Mouse (Mus musculus) hindbrain, embryonic 11.5 days (tissue): Measurements from ENCODE around the gene Rasgrf2. TPM values are rescaled to one million over a fixed set of nuclear protein-coding genes. Genes with fewer than 3 reads are reported as not detected.

Experiments
- ATAC-seq: fragments of 200-750 bp; cut with Nextera tagmentation; 2 replicates; pipeline ENCODE4 v1.8.0; 2017; ENCODE audit warnings: mild to moderate bottlenecking, moderate TSS enrichment, moderate library complexity; ENCODE audit not compliant: low FRiP score
- DNase-seq: peaks from one replicate; pipeline ENCODE4 v3.0.0-alpha.2; 2015; ENCODE audit warnings: low spot score
- H3K27ac ChIP-seq: fragments of 300-500 bp; sonication (generic); 2 replicates; pipeline ENCODE4 v1.5.1; 2014; ENCODE audit warnings: mild to moderate bottlenecking, low read depth, low read length
- H3K27me3 ChIP-seq: fragments of 300-500 bp; sonication (generic); 2 replicates; pipeline ENCODE4 v1.6.1; 2014; ENCODE audit warnings: mild to moderate bottlenecking, low read length, moderate library complexity, mixed read lengths; ENCODE audit not compliant: control insufficient read depth, insufficient read depth
- H3K36me3 ChIP-seq: fragments of 300-500 bp; sonication (generic); 2 replicates; pipeline ENCODE4 v1.6.1; 2014; ENCODE audit warnings: mild to moderate bottlenecking, low read length, moderate library complexity, mixed read lengths; ENCODE audit not compliant: control insufficient read depth, insufficient read depth
- H3K4me1 ChIP-seq: fragments of 300-500 bp; sonication (generic); replicated peaks from 2 replicates; pipeline ENCODE4 v1.6.1; 2014; ENCODE audit warnings: low read length, mixed read lengths; ENCODE audit not compliant: control insufficient read depth, insufficient read depth
- H3K4me2 ChIP-seq: fragments of 300-500 bp; sonication (generic); replicated peaks from 2 replicates; pipeline ENCODE4 v1.6.1; 2014; ENCODE audit warnings: mild to moderate bottlenecking, low read depth, low read length
- H3K4me3 ChIP-seq: fragments of 300-500 bp; sonication (generic); 2 replicates; pipeline ENCODE4 v1.5.1; 2014; ENCODE audit warnings: low read depth, low read length
- H3K9ac ChIP-seq: fragments of 300-500 bp; sonication (generic); 2 replicates; pipeline ENCODE4 v1.6.1; 2014; ENCODE audit warnings: low read depth, low read length
- H3K9me3 ChIP-seq: fragments of 300-500 bp; sonication (generic); 2 replicates; pipeline ENCODE4 v1.6.1; 2016; ENCODE audit warnings: low read length; ENCODE audit not compliant: control insufficient read depth
- WGBS: fragments of 180-500 bp; shearing (Covaris S2); extraction: QIAGEN DNeasy Blood & Tissue Kit; methylation state at CpG from one replicate; pipeline ENCODE4 v1.1.7; 2014; 5-methylcytosine and 5-hydroxymethylcytosine counted together
- polyA plus RNA-seq: library from polyadenylated mRNA; unstranded; fragments of >200 nt; fragmentation: Nextera tagmentation; extraction: Ambion mirVana; gene quantifications from 2 replicates; pipeline ENCODE4 v1.2.1, GENCODE M21; 2014

The Rasgrf2 gene
- polyA plus RNA-seq, 1 experiment from 2014 or later: 0.12 TPM

- H3K9ac ChIP-seq: no peak overlapping the region
- no peak overlapping the region for H3K4me3 ChIP-seq
- ATAC-seq (no peak), DNase-seq (no peak)
- no peak overlapping the region for H3K27ac ChIP-seq
- H3K4me1 ChIP-seq: no peaks in the 10 kb centered on the region
- no peaks in the 10 kb centered on the region for H3K36me3 ChIP-seq
- 85% methylated on average over 2 of the region's 2 CpGs for WGBS
- H3K9me3 ChIP-seq: no peaks in the 10 kb centered on the region
- H3K27me3 ChIP-seq: no peaks in the 10 kb centered on the region
- H3K4me2 ChIP-seq: no peak overlapping the region
These were observed 104.8 kb downstream of the Rasgrf2 start for GRCm38 (mm10) chr13:92026651-92027050.

GRCm38 (mm10) chr13:92025124-92025523 lies 106.3 kb downstream of the Rasgrf2 start:
- WGBS: 94% methylated on average over 3 of the region's 3 CpGs
- Histone ChIP-seq H3K4me2 (no peak overlapping the region), H3K9me3 (no peaks in the 10 kb centered on the region), H3K9ac (no peak overlapping the region), H3K4me3 (no peak overlapping the region), H3K27me3 (no peaks in the 10 kb centered on the region), H3K36me3 (no peaks in the 10 kb centered on the region), H3K27ac (no peak overlapping the region), H3K4me1 (no peaks in the 10 kb centered on the region)
- ATAC-seq (no peak), DNase-seq (no peak)

GRCm38 (mm10) chr13:92022202-92022601 lies 109.3 kb downstream of the Rasgrf2 start:
- Histone ChIP-seq H3K4me2 (no peak overlapping the region), H3K27ac (no peak overlapping the region), H3K9ac (no peak overlapping the region), H3K36me3 (no peaks in the 10 kb centered on the region), H3K9me3 (no peaks in the 10 kb centered on the region), H3K4me1 (no peaks in the 10 kb centered on the region), H3K4me3 (no peak overlapping the region), H3K27me3 (no peaks in the 10 kb centered on the region)
- 91% methylated on average over 10 of the region's 10 CpGs for WGBS
- DNase-seq (no peak), ATAC-seq (no peak)

GRCm38 (mm10) chr13:91996929-91997328 lies 134.5 kb downstream of the Rasgrf2 start:
- WGBS: 89% methylated on average over 3 of the region's 3 CpGs

GRCm38 (mm10) chr13:91991412-91991811 lies 140.0 kb downstream of the Rasgrf2 start:
- ATAC-seq: no peak
- H3K9me3 ChIP-seq: no peaks in the 10 kb centered on the region
- H3K36me3 ChIP-seq: no peaks in the 10 kb centered on the region

More at GRCm38 (mm10) chr13:91996929-91997328, 134.5 kb downstream of the Rasgrf2 start:
- Histone ChIP-seq H3K27ac (no peak overlapping the region), H3K4me2 (no peak overlapping the region), H3K9me3 (no peaks in the 10 kb centered on the region), H3K9ac (no peak overlapping the region), H3K27me3 (no peaks in the 10 kb centered on the region), H3K4me1 (no peaks in the 10 kb centered on the region), H3K4me3 (no peak overlapping the region), H3K36me3 (no peaks in the 10 kb centered on the region)
- DNase-seq (no peak), ATAC-seq (no peak)

GRCm38 (mm10) chr13:91990709-91991284 lies 140.7 kb downstream of the Rasgrf2 start:
- Histone ChIP-seq H3K4me2 (no peak overlapping the region), H3K9ac (no peak overlapping the region), H3K27me3 (no peaks in the 10 kb centered on the region), H3K4me1 (no peaks in the 10 kb centered on the region), H3K27ac (no peak overlapping the region), H3K36me3 (no peaks in the 10 kb centered on the region), H3K4me3 (no peak overlapping the region), H3K9me3 (no peaks in the 10 kb centered on the region)
- ATAC-seq (no peak), DNase-seq (no peak)
- WGBS: 83% methylated on average over 6 of the region's 6 CpGs

More at GRCm38 (mm10) chr13:91991412-91991811, 140.0 kb downstream of the Rasgrf2 start:
- DNase-seq: no peak
- Histone ChIP-seq H3K4me2 (no peak overlapping the region), H3K4me3 (no peak overlapping the region), H3K9ac (no peak overlapping the region), H3K27me3 (no peaks in the 10 kb centered on the region), H3K27ac (no peak overlapping the region), H3K4me1 (no peaks in the 10 kb centered on the region)
- WGBS: 81% methylated on average over 2 of the region's 2 CpGs

GRCm38 (mm10) chr13:91988378-91988777 lies 143.1 kb downstream of the Rasgrf2 start:
- Histone ChIP-seq H3K4me3 (no peak overlapping the region), H3K4me1 (no peaks in the 10 kb centered on the region), H3K27me3 (no peaks in the 10 kb centered on the region), H3K36me3 (no peaks in the 10 kb centered on the region), H3K27ac (no peak overlapping the region), H3K9me3 (no peaks in the 10 kb centered on the region), H3K9ac (no peak overlapping the region), H3K4me2 (no peak overlapping the region)
- WGBS: 87% methylated on average over 7 of the region's 7 CpGs
- ATAC-seq (no peak), DNase-seq (no peak)

GRCm38 (mm10) chr13:91986958-91987357 lies 144.5 kb downstream of the Rasgrf2 start:
- Histone ChIP-seq H3K9me3 (no peaks in the 10 kb centered on the region), H3K27ac (no peak overlapping the region), H3K4me1 (no peaks in the 10 kb centered on the region), H3K27me3 (no peaks in the 10 kb centered on the region), H3K9ac (no peak overlapping the region), H3K4me2 (no peak overlapping the region), H3K4me3 (no peak overlapping the region), H3K36me3 (no peaks in the 10 kb centered on the region)
- 87% methylated on average over 6 of the region's 6 CpGs for WGBS
- DNase-seq: no peak
- no peak for ATAC-seq

- Histone ChIP-seq H3K4me2 (no peak overlapping the region), H3K36me3 (no peaks in the 10 kb centered on the region), H3K27me3 (no peaks in the 10 kb centered on the region), H3K27ac (no peak overlapping the region), H3K9ac (no peak overlapping the region), H3K9me3 (no peaks in the 10 kb centered on the region), H3K4me1 (no peaks in the 10 kb centered on the region), H3K4me3 (no peak overlapping the region)
- DNase-seq (peak; percentile 12), ATAC-seq (peak; percentile 53; the same call in 1 of the 2 replicates)
- 72% methylated on average over 7 of the region's 7 CpGs for WGBS
These were observed 145.4 kb downstream of the Rasgrf2 start for GRCm38 (mm10) chr13:91985915-91986589.
